Mouse (Mus musculus) Patski (cell line): ENCODE data around the gene Lrp2. TPM values are rescaled to one million over a fixed set of nuclear protein-coding genes. Genes with fewer than 3 reads are reported as not detected.

Experiments used
- ATAC-seq: fragments of 100-300 bp; one replicate; pipeline ENCODE4 v1.8.0; 2021
- CTCF ChIA-PET: fragments of 350-600 bp; sonication (Branson Sonifier 250); formaldehyde crosslinking; loops from one replicate; lab custom pipeline; 2022; ENCODE audit warnings: inconsistent platforms; lab: Charles Lee
- POLR2A ChIA-PET: fragments of 350-600 bp; sonication (Branson Sonifier 250); formaldehyde crosslinking; loops from one replicate; lab custom pipeline; 2022; ENCODE audit warnings: antibody characterized with exemption, inconsistent platforms; lab: Charles Lee
- DNase-seq: peaks from one replicate; pipeline ENCODE4 v3.0.0-alpha.2; 2011; ENCODE audit warnings: low read depth, low spot score
- H3K27me3 ChIP-seq: fragments of 371-371 bp; one replicate; pipeline ENCODE4 v1.5.1; 2021
- CTCF ChIP-seq: fragments of 100-300 bp; IDR thresholded peaks from one replicate; pipeline ENCODE4 v1.5.1; 2021
- in situ Hi-C: fragments of 300-500 bp; cut with MboI; formaldehyde crosslinking; loops from 3 replicates; pipeline ENCODE4 v1.11.1; 2018; ENCODE audit warnings: low pct_unique_long_range_greater_than_20kb, mixed read lengths
- polyA plus RNA-seq: library from polyadenylated mRNA; unstranded; gene quantifications from one replicate; pipeline ENCODE4 v1.2.3, GENCODE M21; 2021

Gene Lrp2
- polyA plus RNA-seq, 1 experiment from 2014 or later: 39.0 TPM

GRCm38 (mm10) chr2:69471837-69472236 is 114.0 kb downstream of the Lrp2 start:
- ATAC-seq (no peak), DNase-seq (no peak)
- no peaks in the 10 kb centered on the region for H3K27me3 ChIP-seq
- CTCF ChIA-PET: no interaction called here
- POLR2A ChIA-PET: no interaction called here
- in situ Hi-C loops: no loop called here
- TF ChIP-seq CTCF: peak; percentile 33

GRCm38 (mm10) chr2:69463609-69464008 is 122.3 kb downstream of the Lrp2 start:
- ATAC-seq (no peak), DNase-seq (no peak)
- CTCF ChIA-PET: interaction anchor here (1.6 kb wide), 1 partner anchor 29 kb away, joined by 3 read pairs; no protein-coding TSS in a partner anchor
- no peaks in the 10 kb centered on the region for H3K27me3 ChIP-seq
- in situ Hi-C loops: no loop called here
- TF ChIP-seq CTCF: no peak
- POLR2A ChIA-PET: no interaction called here

GRCm38 (mm10) chr2:69459481-69459880 is 126.4 kb downstream of the Lrp2 start:
- H3K27me3 ChIP-seq: no peaks in the 10 kb centered on the region
- ChIA-PET CTCF (no interaction called here), POLR2A (no interaction called here)
- no peak for TF ChIP-seq CTCF
- DNase-seq: no peak
- in situ Hi-C loops: no loop called here
- no peak for ATAC-seq

GRCm38 (mm10) chr2:69451128-69451527 is 134.7 kb downstream of the Lrp2 start:
- POLR2A ChIA-PET: no interaction called here
- in situ Hi-C loops: no loop called here
- H3K27me3 ChIP-seq: no peaks in the 10 kb centered on the region
- CTCF ChIA-PET: no interaction called here
- ATAC-seq (no peak), DNase-seq (no peak)
- no peak for TF ChIP-seq CTCF

- in situ Hi-C loops: loop anchor here (25.0 kb wide), 1 partner anchor 336 kb away; no protein-coding TSS in a partner anchor
- DNase-seq (no peak), ATAC-seq (no peak)
- ChIA-PET POLR2A (no interaction called here), CTCF (no interaction called here)
- TF ChIP-seq CTCF: no peak
- H3K27me3 ChIP-seq: no peaks in the 10 kb centered on the region
These were observed 137.3 kb downstream of the Lrp2 start for GRCm38 (mm10) chr2:69448581-69448980.

- peak; percentile 35 for DNase-seq
These were observed 139.9 kb downstream of the Lrp2 start for GRCm38 (mm10) chr2:69445896-69446472.

GRCm38 (mm10) chr2:69441656-69442055 is 144.2 kb downstream of the Lrp2 start:
- in situ Hi-C loops: loop anchor here (25.0 kb wide), 1 partner anchor 329 kb away; no protein-coding TSS in a partner anchor
- ChIA-PET CTCF (no interaction called here), POLR2A (interaction anchor here (0.8 kb wide), 1 partner anchor 14 kb away, joined by 3 read pairs; no protein-coding TSS in a partner anchor)
- TF ChIP-seq CTCF: no peak
- ATAC-seq: no peak
- H3K27me3 ChIP-seq: no peaks in the 10 kb centered on the region
- DNase-seq: no peak

More at GRCm38 (mm10) chr2:69445896-69446472, 139.9 kb downstream of the Lrp2 start:
- peak; percentile 35 for ATAC-seq
- TF ChIP-seq CTCF: no peak
- POLR2A ChIA-PET: interaction anchor here (0.6 to 1.4 kb wide), 3 partner anchors 19 to 271 kb away, joined by 3 to 7 read pairs (median 4); no protein-coding TSS in a partner anchor
- H3K27me3 ChIP-seq: no peaks in the 10 kb centered on the region
- in situ Hi-C loops: loop anchor here (25.0 kb wide), 1 partner anchor 334 kb away; no protein-coding TSS in a partner anchor
- CTCF ChIA-PET: interaction anchor here (0.8 to 1.8 kb wide), 2 partner anchors 170 to 174 kb away, joined by 3 to 5 read pairs; no protein-coding TSS in a partner anchor

- in situ Hi-C loops: loop anchor here (5.0 to 25.0 kb wide), 3 partner anchors 151 to 646 kb away; no protein-coding TSS in a partner anchor
- ChIA-PET CTCF (interaction anchor here (1.2 to 7.3 kb wide), 8 partner anchors 10 to 158 kb away, joined by 3 to 58 read pairs (median 4); no protein-coding TSS in a partner anchor), POLR2A (interaction anchor here (0.7 to 1.1 kb wide), 2 partner anchors 152 to 250 kb away, joined by 3 read pairs; no protein-coding TSS in a partner anchor)
- H3K27me3 ChIP-seq: no peaks in the 10 kb centered on the region
- DNase-seq (peak; percentile 34), ATAC-seq (no peak)
- TF ChIP-seq CTCF: peak; percentile 71
These were observed 157.7 kb downstream of the Lrp2 start for GRCm38 (mm10) chr2:69428116-69428515.

- in situ Hi-C loops: loop anchor here (5.0 to 25.0 kb wide), 3 partner anchors 150 to 645 kb away; no protein-coding TSS in a partner anchor
- no peaks in the 10 kb centered on the region for H3K27me3 ChIP-seq
- TF ChIP-seq CTCF: no peak
- ATAC-seq (no peak), DNase-seq (no peak)
- ChIA-PET CTCF (interaction anchor here (1.2 to 7.3 kb wide), 4 partner anchors 9 to 153 kb away, joined by 3 to 58 read pairs (median 10); no protein-coding TSS in a partner anchor), POLR2A (interaction anchor here (1.1 to 1.3 kb wide), 2 partner anchors 18 to 151 kb away, joined by 3 read pairs; no protein-coding TSS in a partner anchor)
These were observed 158.7 kb downstream of the Lrp2 start for GRCm38 (mm10) chr2:69427141-69427540.

- CTCF ChIA-PET: interaction anchor here (7.3 kb wide), 1 partner anchor 151 kb away, joined by 58 read pairs; no protein-coding TSS in a partner anchor
- ATAC-seq (no peak), DNase-seq (no peak)
- H3K27me3 ChIP-seq: no peaks in the 10 kb centered on the region
- in situ Hi-C loops: loop anchor here (5.0 to 25.0 kb wide), 3 partner anchors 149 to 644 kb away; no protein-coding TSS in a partner anchor
- TF ChIP-seq CTCF: no peak
- POLR2A ChIA-PET: interaction anchor here (0.6 to 1.3 kb wide), 2 partner anchors 19 to 45 kb away, joined by 3 read pairs; no protein-coding TSS in a partner anchor
These were observed 159.8 kb downstream of the Lrp2 start for GRCm38 (mm10) chr2:69426081-69426480.

GRCm38 (mm10) chr2:69424829-69425228 is 161.0 kb downstream of the Lrp2 start:
- in situ Hi-C loops: loop anchor here (5.0 to 25.0 kb wide), 3 partner anchors 148 to 643 kb away; no protein-coding TSS in a partner anchor
- POLR2A ChIA-PET: no interaction called here
- CTCF ChIA-PET: interaction anchor here (7.3 kb wide), 1 partner anchor 150 kb away, joined by 58 read pairs; no protein-coding TSS in a partner anchor
- DNase-seq (no peak), ATAC-seq (no peak)
- H3K27me3 ChIP-seq: no peaks in the 10 kb centered on the region
- TF ChIP-seq CTCF: no peak
